Comparison of ENCODE assay signal across 11 mouse cellular contexts in genomic region chr6:13982606-13983389, GRCm38 (mm10).
A peak's percentile ranks its signal among the peaks of the same experiment; 100 is the strongest.
DNase-seq lines count a peak whose midpoint lies in the region; ATAC-seq lines count a peak whose summit lies in the region.
"Had no signal": no experiment of that assay in that cellular context is flagged by ENCODE, and none has a peak within 500 bp of the region (broad histone marks: within the 10 kb centered on the region; RNA-seq: fewer than 3 reads in every experiment).

No protein-coding gene starts in this region.

- intact Hi-C loops in gastrocnemius, postnatal 14 days (cut with DNase I; ENCODE audit: low total_unique reads), result no loop called here
- intact Hi-C loops in left cerebral cortex, postnatal 4 days (cut with DNase I), result no loop called here

- ATAC-seq in embryonic facial prominence, embryonic 14.5 days (ENCODE audit: low read depth), result no peak
- ATAC-seq in granulocyte monocyte progenitor cell, adult 5-6 weeks (replicated peaks; ENCODE audit: poor library complexity, severe bottlenecking), result no peak

- no peak overlapping the region for H3K4me2 ChIP-seq in embryonic facial prominence, embryonic 14.5 days (ENCODE audit: low read depth, low read length)
- H3K4me2 ChIP-seq: heart, embryonic 13.5 days had no signal

- peaks cover 7% of the 10 kb centered on the region; the same call in 1 of the 2 replicates for H3K9me3 ChIP-seq in embryonic facial prominence, embryonic 14.5 days (ENCODE audit: control insufficient read depth, low read length)
- peaks cover 9% of the 10 kb centered on the region for H3K9me3 ChIP-seq in embryonic facial prominence, embryonic 10.5 days

- H3K4me1 ChIP-seq in embryonic facial prominence, embryonic 14.5 days (ENCODE audit: control insufficient read depth, insufficient read depth, low read length), result no peaks in the 10 kb centered on the region
- H3K4me1 ChIP-seq in embryonic facial prominence, embryonic 10.5 days, result no peaks in the 10 kb centered on the region
- H3K4me1 ChIP-seq: heart, embryonic 13.5 days had no signal

- no peak overlapping the region for H3K9ac ChIP-seq in embryonic facial prominence, embryonic 14.5 days (ENCODE audit: low read depth, low read length)
- H3K9ac ChIP-seq: heart, embryonic 13.5 days had no signal

- no peak overlapping the region for H3K4me3 ChIP-seq in embryonic facial prominence, embryonic 14.5 days (ENCODE audit: low read depth, low read length)
- no peak overlapping the region for H3K4me3 ChIP-seq in embryonic facial prominence, embryonic 10.5 days
- H3K4me3 ChIP-seq: heart, embryonic 13.5 days had no signal

- H3K27me3 ChIP-seq in embryonic facial prominence, embryonic 14.5 days (replicated peaks; ENCODE audit: control insufficient read depth, insufficient read depth, low read length), result no peaks in the 10 kb centered on the region
- H3K27me3 ChIP-seq in embryonic facial prominence, embryonic 10.5 days (replicated peaks; ENCODE audit: low read depth, poor library complexity, severe bottlenecking), result no peaks in the 10 kb centered on the region
- H3K27me3 ChIP-seq: heart, embryonic 13.5 days had no signal

- H3K36me3 ChIP-seq in embryonic facial prominence, embryonic 14.5 days (ENCODE audit: control insufficient read depth, insufficient read depth, low read length), result no peaks in the 10 kb centered on the region
- H3K36me3 ChIP-seq in embryonic facial prominence, embryonic 10.5 days (replicated peaks), result no peaks in the 10 kb centered on the region
- H3K36me3 ChIP-seq: heart, embryonic 13.5 days had no signal

- 84% methylated on average over 10 of the region's 10 CpGs for WGBS in embryonic facial prominence, embryonic 14.5 days
- 94% methylated on average over 10 of the region's 10 CpGs for WGBS in embryonic facial prominence, embryonic 10.5 days

- H3K27ac ChIP-seq in embryonic facial prominence, embryonic 14.5 days (replicated peaks; ENCODE audit: low read depth, low read length), result no peak overlapping the region
- no peak overlapping the region for H3K27ac ChIP-seq in embryonic facial prominence, embryonic 10.5 days (replicated peaks)
- H3K27ac ChIP-seq: heart, embryonic 13.5 days; macrophage had no signal

- peak; percentile 25 for DNase-seq in embryonic facial prominence, embryonic 14.5 days (ENCODE audit: low spot score)
- no peak for DNase-seq in embryonic facial prominence, embryonic 10.5 days (ENCODE audit: low spot score)
- peak; percentile 86 for DNase-seq in cerebellum, adult 11-12 months
- peak; percentile 5 for DNase-seq in gastrocnemius, postnatal 14 days
- peak; percentile 84 for DNase-seq in left cerebral cortex, postnatal 4 days
- DNase-seq in adrenal gland, postnatal 4 days (ENCODE audit: low spot score in 2 of 2), result no peak
- DNase-seq in heart, adult 11 months, result no peak
- DNase-seq: thymus, postnatal 4 days had no signal

Comparison
In these comparisons a context has a peak if more than half of its experiments do, and no peak if none do; other contexts are left out.
1. DNase-seq: peak in embryonic facial prominence, embryonic 14.5 days (single experiment), cerebellum, adult 11-12 months (single experiment), gastrocnemius, postnatal 14 days (single experiment) and left cerebral cortex, postnatal 4 days (single experiment); none in embryonic facial prominence, embryonic 10.5 days (single experiment), adrenal gland, postnatal 4 days (0 of 2) and heart, adult 11 months (single experiment).